Mouse (Mus musculus) liver, postnatal 0 days (tissue): ENCODE measurements around the gene Msh4.

Experiments used
- CTCF ChIP-seq: sonication (generic); IDR thresholded peaks from 2 replicates; pipeline ENCODE4 v1.5.1; 2016; ENCODE audit warnings: antibody characterized with exemption, low read depth
- EP300 ChIP-seq: IDR thresholded peaks from 2 replicates; pipeline ENCODE4 v1.6.1; 2016; ENCODE audit warnings: antibody characterized with exemption, low read depth, mild to moderate bottlenecking

DNA sequence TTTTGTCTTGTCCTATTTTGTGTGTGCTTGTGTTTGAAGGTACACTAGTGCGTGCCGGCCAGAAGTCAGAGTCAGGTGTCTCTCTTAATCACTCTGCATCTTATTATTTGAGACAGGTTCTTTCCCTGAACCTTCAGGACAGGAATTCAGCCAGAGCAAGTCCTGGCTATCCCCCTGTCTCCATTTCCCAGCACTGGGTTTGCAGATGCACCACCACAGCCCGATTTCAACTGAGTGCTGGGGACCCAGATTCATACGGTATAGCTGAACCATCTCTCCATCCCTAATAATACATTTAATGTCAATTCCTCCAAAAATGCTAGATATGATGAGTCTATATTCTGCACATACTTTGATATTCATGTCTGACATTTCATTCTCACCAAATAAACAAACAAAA lies 71.9 kb downstream of the Msh4 start:
- TF ChIP-seq CTCF (no peak), EP300 (no peak)
